Mouse (Mus musculus): ENCODE data around the gene Gzmd. TPM values are rescaled to one million over a fixed set of nuclear protein-coding genes. Genes with fewer than 3 reads are reported as not detected.

Gzmd gene
- total RNA-seq, 2 experiments from 2014 or later, result not detected

Small RNAs within 50 kb of the gene (microRNA-seq; reads per million reads assigned to microRNA genes)
- gene Mir6949, result 0 reads per million in 2 experiments

Other genes with a start within 250 kb of the Gzmd start
- gene Cbln3, start 248.2 kb downstream of the Gzmd start, total RNA-seq (2021), result under 1 TPM; 0.62 to 0.65 TPM
- gene Khnyn, start 247.7 kb downstream of the Gzmd start, total RNA-seq (2021), result 10 to 100 TPM; 11.6 to 12.0 TPM
- 10 to 100 TPM; 57.0 to 61.3 TPM for gene Sdr39u1, start 232.3 kb downstream of the Gzmd start, total RNA-seq (2021)
- 10 to 100 TPM; 10.1 to 12.1 TPM for gene Cma1, start 187.9 kb downstream of the Gzmd start, total RNA-seq (2021)
- gene Cma2, start 181.6 kb downstream of the Gzmd start, total RNA-seq (2021), result under 1 TPM; 0.33 to 0.43 TPM
- not detected for gene Mcpt1, start 114.6 kb downstream of the Gzmd start, total RNA-seq (2021)
- gene Mcpt9, start 102.1 kb downstream of the Gzmd start, total RNA-seq (2021), result not detected
- gene Mcpt2, start 90.6 kb downstream of the Gzmd start, total RNA-seq (2021), result under 1 TPM; 0.43 TPM
- gene Mcpt4, start 70.3 kb downstream of the Gzmd start, total RNA-seq (2021), result 1 to 10 TPM; 3.0 to 3.8 TPM
- not detected for gene Mcpt8, start 47.3 kb downstream of the Gzmd start, total RNA-seq (2021)
- gene Ctsg, start 30.0 kb downstream of the Gzmd start, total RNA-seq (2021), result not detected
- gene Gzme, start 12.0 kb downstream of the Gzmd start, total RNA-seq (2021), result not detected
- gene Gzmg, start 27.0 kb upstream of the Gzmd start, total RNA-seq (2021), result not detected
- gene Gzmn, start 42.0 kb upstream of the Gzmd start, total RNA-seq (2021), result not detected
- gene Gzmf, start 78.8 kb upstream of the Gzmd start, total RNA-seq (2021), result not detected
- not detected for gene Gzmc, start 102.0 kb upstream of the Gzmd start, total RNA-seq (2021)
- gene Gzmb, start 129.7 kb upstream of the Gzmd start, total RNA-seq (2021), result not detected
- not detected for gene Atp12a, start 232.5 kb upstream of the Gzmd start, total RNA-seq (2021)